Mouse (Mus musculus) MEL (cell line): ENCODE measurements around the gene Kin. TPM values are rescaled to one million over a fixed set of nuclear protein-coding genes. Genes with fewer than 3 reads are reported as not detected.

Source experiments
- DNase-seq: peaks from one replicate; pipeline ENCODE4 v3.0.0; 2011; ENCODE audit warnings: low read depth, low spot score
- H3K27ac ChIP-seq: 2 replicates; pipeline ENCODE4 v1.5.1; 2012; ENCODE audit warnings: low read depth, mild to moderate bottlenecking, control low read depth, low read length, moderate library complexity; ENCODE audit not compliant: control insufficient read depth
- H3K27me3 ChIP-seq, 2 experiments: fragments of 150-350 bp in 1 of 2; sonication (generic) in 1 of 2; 2 replicates each; pipeline ENCODE4 v1.6.1; 2012; ENCODE audit warnings: low read length in 2 of 2, mild to moderate bottlenecking in 2 of 2, improper control_type of control experiment in 1 of 2, moderate library complexity in 1 of 2; ENCODE audit not compliant: insufficient read depth in 2 of 2, control insufficient read depth in 1 of 2
- H3K36me3 ChIP-seq, 2 experiments: 2 replicates each; pipeline ENCODE4 v1.6.1; 2012 to 2014; ENCODE audit warnings: low read length in 2 of 2, improper control_type of control experiment in 1 of 2, inconsistent platforms in 1 of 2, mild to moderate bottlenecking in 1 of 2; ENCODE audit not compliant: insufficient read depth in 2 of 2, control insufficient read depth in 1 of 2
- H3K4me1 ChIP-seq, 2 experiments: fragments of 150-350 bp in 1 of 2; sonication (generic) in 1 of 2; 2 replicates each; pipeline ENCODE4 v1.6.1; 2012; ENCODE audit warnings: low read length in 2 of 2, improper control_type of control experiment in 1 of 2, mild to moderate bottlenecking in 1 of 2; ENCODE audit not compliant: insufficient read depth in 2 of 2, control insufficient read depth in 1 of 2
- H3K4me3 ChIP-seq, 2 experiments: fragments of 150-350 bp in 1 of 2; sonication (generic) in 1 of 2; 2 replicates each; pipeline ENCODE4 v1.5.1; 2012; ENCODE audit warnings: low read depth in 2 of 2, low read length in 2 of 2, mild to moderate bottlenecking in 2 of 2, moderate library complexity in 2 of 2, control low read depth in 1 of 2, improper control_type of control experiment in 1 of 2; ENCODE audit not compliant: control insufficient read depth in 1 of 2, insufficient read depth in 1 of 2
- H3K79me2 ChIP-seq: 2 replicates; pipeline ENCODE4 v1.6.1; 2012; ENCODE audit warnings: mild to moderate bottlenecking, low read length, moderate library complexity; ENCODE audit not compliant: control insufficient read depth, poor library complexity, insufficient read depth
- H3K9ac ChIP-seq: 2 replicates; pipeline ENCODE4 v1.6.1; 2012; ENCODE audit warnings: low read depth, mild to moderate bottlenecking, control low read depth, low read length, moderate library complexity; ENCODE audit not compliant: control insufficient read depth, poor library complexity, severe bottlenecking
- H3K9me3 ChIP-seq: fragments of 150-350 bp; sonication (generic); replicated peaks from 2 replicates; pipeline ENCODE4 v1.6.1; 2012; ENCODE audit warnings: mild to moderate bottlenecking, low read length, improper control_type of control experiment, moderate library complexity; ENCODE audit not compliant: insufficient read depth
- CHD2 ChIP-seq: IDR thresholded peaks from 2 replicates; pipeline ENCODE4 v1.6.1; 2011; ENCODE audit warnings: low read length, improper control_type of control experiment
- ELF1 ChIP-seq: IDR thresholded peaks from 2 replicates; pipeline ENCODE4 v1.6.1; 2014; ENCODE audit warnings: low read depth, mild to moderate bottlenecking, inconsistent platforms, low read length, improper control_type of control experiment, moderate library complexity
- EP300 ChIP-seq, 2 experiments: IDR thresholded peaks; 2 replicates each; pipeline ENCODE4 v1.6.1; 2011; ENCODE audit warnings: improper control_type of control experiment in 2 of 2, low read length in 2 of 2, low read depth in 1 of 2, mild to moderate bottlenecking in 1 of 2
- ETS1 ChIP-seq: IDR thresholded peaks from 2 replicates; pipeline ENCODE4 v1.6.1; 2012; ENCODE audit warnings: low read depth, mild to moderate bottlenecking, inconsistent platforms, low read length, improper control_type of control experiment, moderate library complexity
- JUND ChIP-seq: IDR thresholded peaks from 2 replicates; pipeline ENCODE4 v1.6.1; 2011; ENCODE audit warnings: low read depth, mild to moderate bottlenecking, improper control_type of control experiment, low read length
- KAT2A ChIP-seq: conservative IDR thresholded peaks from 2 replicates; pipeline ENCODE4 v1.6.1; 2012; ENCODE audit warnings: low read depth, low read length, improper control_type of control experiment, inconsistent platforms
- MAX ChIP-seq: IDR thresholded peaks from 2 replicates; pipeline ENCODE4 v1.6.1; 2011; ENCODE audit warnings: low read length, improper control_type of control experiment
- MAZ ChIP-seq: IDR thresholded peaks from 2 replicates; pipeline ENCODE4 v1.6.1; 2012; ENCODE audit warnings: low read depth, mild to moderate bottlenecking, inconsistent platforms, low read length, improper control_type of control experiment
- MEF2A ChIP-seq: IDR thresholded peaks from 2 replicates; pipeline ENCODE4 v1.6.1; 2014; ENCODE audit warnings: low read depth, mild to moderate bottlenecking, inconsistent platforms, low read length, improper control_type of control experiment; ENCODE audit not compliant: poor library complexity, insufficient replicate concordance, severe bottlenecking; ENCODE audit errors: extremely low read depth
- NRF1 ChIP-seq: IDR thresholded peaks from 2 replicates; pipeline ENCODE4 v1.6.1; 2014; ENCODE audit warnings: low read depth, mild to moderate bottlenecking, inconsistent platforms, low read length, improper control_type of control experiment, moderate library complexity; ENCODE audit not compliant: poor library complexity, insufficient read depth, severe bottlenecking
- POLR2AphosphoS2 ChIP-seq: IDR thresholded peaks from 2 replicates; pipeline ENCODE4 v1.6.1; 2011; ENCODE audit warnings: low read length, improper control_type of control experiment
- RAD21 ChIP-seq: IDR thresholded peaks from 2 replicates; pipeline ENCODE4 v1.6.1; 2011; ENCODE audit warnings: mild to moderate bottlenecking, low read depth, low read length, improper control_type of control experiment
- RCOR1 ChIP-seq: IDR thresholded peaks from 2 replicates; pipeline ENCODE4 v1.6.1; 2012; ENCODE audit warnings: low read depth, mild to moderate bottlenecking, inconsistent platforms, low read length, improper control_type of control experiment
- SMC3 ChIP-seq: IDR thresholded peaks from 2 replicates; pipeline ENCODE4 v1.6.1; 2011; ENCODE audit warnings: low read depth, low read length, improper control_type of control experiment
- TAL1 ChIP-seq: IDR thresholded peaks from 2 replicates; pipeline ENCODE4 v1.6.1; 2012; ENCODE audit warnings: mild to moderate bottlenecking, inconsistent platforms, low read length, moderate library complexity, mixed read lengths
- TBP ChIP-seq: IDR thresholded peaks from 2 replicates; pipeline ENCODE4 v1.8.0; 2011; ENCODE audit warnings: low read depth, low read length, improper control_type of control experiment
- UBTF ChIP-seq: IDR thresholded peaks from 2 replicates; pipeline ENCODE4 v1.6.1; 2012; ENCODE audit warnings: low read depth, mild to moderate bottlenecking, inconsistent platforms, low read length, improper control_type of control experiment, moderate library complexity, borderline replicate concordance; ENCODE audit not compliant: insufficient read depth
- ZKSCAN1 ChIP-seq: IDR thresholded peaks from 2 replicates; pipeline ENCODE4 v1.6.1; 2012; ENCODE audit warnings: low read depth, mild to moderate bottlenecking, inconsistent platforms, low read length, improper control_type of control experiment, moderate library complexity
- ZMIZ1 ChIP-seq: IDR thresholded peaks from 2 replicates; pipeline ENCODE4 v1.6.1; 2012; ENCODE audit warnings: low read depth, mild to moderate bottlenecking, inconsistent platforms, low read length, improper control_type of control experiment, moderate library complexity
- ZNF384 ChIP-seq: IDR thresholded peaks from 2 replicates; pipeline ENCODE4 v1.6.1; 2012; ENCODE audit warnings: low read depth, mild to moderate bottlenecking, inconsistent platforms, low read length, improper control_type of control experiment
- polyA plus RNA-seq, 2 experiments: library from polyadenylated mRNA; stranded (reverse) in 1 of 2; unstranded in 1 of 2; fragments of >175 nt in 1 of 2; fragments of >200 nt in 1 of 2; gene quantifications; 2 replicates each; pipeline versions ENCODE4 v1.2.1 to v1.2.4; 2012; ENCODE audit warnings: low replicate concordance in 2 of 2, low read depth in 1 of 2; ENCODE audit not compliant: insufficient read length in 2 of 2, insufficient read depth in 1 of 2, missing spikeins in 1 of 2
- total RNA-seq: library from RNA; depleted of rRNA; stranded (reverse); fragments of 300-350 nt; gene quantifications from 2 replicates; pipeline ENCODE4 v1.2.3, GENCODE M21; 2012

Gene Kin
- total and polyA plus RNA-seq, 3 experiments: 25.7 to 33.5 TPM; not detected in 1

GRCm38 (mm10) chr2:10118751-10119150 lies 38.4 kb downstream of the Kin start:
- no peaks in the 10 kb centered on the region for H3K36me3 ChIP-seq
- H3K79me2 ChIP-seq: no peaks in the 10 kb centered on the region
- no peak overlapping the region for H3K9ac ChIP-seq

GRCm38 (mm10) chr2:10119276-10119675 lies 38.9 kb downstream of the Kin start:
- H3K36me3 ChIP-seq: no peaks in the 10 kb centered on the region
- peaks cover 0 to 8% of the 10 kb centered on the region in 2 experiments for H3K27me3 ChIP-seq
- TF ChIP-seq MEF2A: no peak
- no peak for TF ChIP-seq RAD21
- TF ChIP-seq TBP: no peak
- TF ChIP-seq UBTF: no peak
- no peak for TF ChIP-seq JUND
- TF ChIP-seq MAX: no peak
- TF ChIP-seq NRF1: no peak
- no peak for TF ChIP-seq ZMIZ1
- no peak for TF ChIP-seq ETS1
- no peak for TF ChIP-seq CHD2
- TF ChIP-seq ZKSCAN1: no peak
- H3K27ac ChIP-seq: no peak overlapping the region
- DNase-seq: no peak
- H3K4me1 ChIP-seq: no peaks in the 10 kb centered on the region
- no peak overlapping the region for H3K4me3 ChIP-seq
- H3K9me3 ChIP-seq: no peaks in the 10 kb centered on the region
- H3K9ac ChIP-seq: no peak overlapping the region
- no peaks in the 10 kb centered on the region for H3K79me2 ChIP-seq

More at GRCm38 (mm10) chr2:10118751-10119150, 38.4 kb downstream of the Kin start:
- no peaks in the 10 kb centered on the region for H3K9me3 ChIP-seq
- DNase-seq: no peak
- TF ChIP-seq TAL1 (no peak), EP300 (IDR thresholded peaks at IDR 0.05; ENCODE audit: low read depth in 1 of 2, low read length in 2 of 2) (no peak), CHD2 (no peak), ELF1 (no peak), ZNF384 (no peak), ETS1 (no peak), KAT2A (no peak), MAZ (no peak), SMC3 (no peak), POLR2AphosphoS2 (no peak), RCOR1 (no peak)
- TF ChIP-seq, all 39 proteins: peak for 0
- Histone ChIP-seq H3K27me3 (peaks cover 0 to 8% of the 10 kb centered on the region in 2 experiments), H3K4me3 (no peak overlapping the region), H3K27ac (no peak overlapping the region), H3K4me1 (no peaks in the 10 kb centered on the region)
